Mouse (Mus musculus) left cerebral cortex, postnatal 36 days (tissue): ENCODE data around the gene Olfr748. TPM values are rescaled to one million over a fixed set of nuclear protein-coding genes. Genes with fewer than 3 reads are reported as not detected.
"Not testable (repeated sequence)": the region's sequence is repeated elsewhere in the genome, so short reads cannot be mapped to it uniquely, and the experiment has no call there.

Experiments used
- DNase-seq, 2 experiments: peaks; one replicate each; pipeline ENCODE4 v3.0.0; 2021 to 2022; ENCODE audit warnings: low spot score in 2 of 2, mixed read lengths in 1 of 2
- intact Hi-C: fragments of 180-260 bp; cut with DNase I; formaldehyde crosslinking; loops from one replicate; pipeline ENCODE4 v1.15.1; 2025
- total RNA-seq, 2 experiments: library from RNA; stranded (reverse); gene quantifications; 2 replicates each; pipeline ENCODE4 v1.2.3; 2021

The Olfr748 gene
- total RNA-seq: not detected

GRCm38 (mm10) chr14:50707073-50707472 is at the start of gene Olfr748:
TSS of gene Olfr748 (plus strand) at chr14:50707373.
- DNase-seq: no peak
- intact Hi-C loops: no loop called here

DNA sequence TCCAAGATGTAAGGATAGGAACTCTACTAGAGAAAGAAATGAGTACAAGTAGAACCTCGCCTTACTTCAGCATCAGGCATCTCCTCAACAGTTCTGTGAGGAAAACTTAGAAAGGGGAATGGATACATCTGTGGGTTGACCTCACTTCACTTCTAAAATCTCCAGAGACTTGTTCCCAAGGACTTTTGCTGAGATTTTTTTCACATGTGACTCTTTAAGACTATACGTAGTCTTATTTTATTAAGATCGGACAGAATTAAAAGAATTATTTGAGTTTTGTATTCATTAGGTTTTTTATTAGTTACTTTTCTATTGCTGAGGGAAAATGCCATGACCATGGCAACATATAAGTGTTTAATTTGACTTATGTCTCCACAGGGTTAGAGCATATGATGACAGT is 14.1 kb upstream of the Olfr748 start, which contains the start of gene Olfr747:
Gene Olfr747 (minus strand): TSS at position 101 of the 400 bp plus-strand sequence.
- no peak for DNase-seq
- intact Hi-C loops: no loop called here

- intact Hi-C loops, DNase-seq: not testable (repeated sequence)
Measured at GRCm38 (mm10) chr14:50719875-50720274, 12.7 kb downstream of the Olfr748 start.

DNA sequence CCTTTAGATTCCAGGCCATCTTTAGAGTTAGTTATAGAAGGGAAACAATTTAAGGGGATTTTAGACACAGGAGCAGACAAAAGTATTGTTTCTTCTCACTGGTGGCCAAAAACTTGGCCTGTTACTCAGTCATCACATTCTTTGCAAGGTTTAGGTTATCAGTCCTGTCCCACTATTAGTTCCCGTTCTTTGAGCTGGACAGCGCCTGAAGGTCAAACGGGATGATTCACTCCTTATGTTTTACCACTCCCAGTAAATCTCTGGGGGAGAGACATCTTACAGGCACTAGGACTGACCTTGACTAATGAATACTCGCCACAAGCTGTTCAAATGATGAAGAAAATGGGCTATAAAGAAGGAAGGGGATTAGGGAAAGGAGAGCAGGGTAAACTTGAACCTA is 15.2 kb downstream of the Olfr748 start:
- intact Hi-C loops, DNase-seq: not testable (repeated sequence)

DNA sequence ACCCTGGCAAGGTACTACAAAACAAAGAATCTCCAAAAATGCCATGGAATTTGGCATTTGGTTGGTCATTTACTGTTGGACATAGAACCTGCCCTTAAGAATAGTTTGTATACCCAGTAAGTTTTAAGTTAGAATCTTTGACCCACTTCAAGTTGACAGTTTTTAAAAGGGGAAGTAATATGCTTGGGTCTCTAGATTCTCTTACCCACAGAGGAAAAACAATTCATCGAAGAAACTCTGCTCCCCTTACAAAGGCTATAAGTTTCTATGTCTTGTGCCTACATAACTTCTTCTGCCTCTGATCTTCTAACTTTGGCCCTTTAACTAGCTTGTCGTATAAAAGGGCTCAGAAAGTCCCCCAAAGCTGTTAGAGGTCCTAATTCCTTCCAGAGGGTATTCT is 33.2 kb downstream of the Olfr748 start:
- intact Hi-C loops: no loop called here
- no peak for DNase-seq

- intact Hi-C loops: no loop called here
- DNase-seq: no peak
Measured at GRCm38 (mm10) chr14:50741584-50741983, 34.4 kb downstream of the Olfr748 start.

GRCm38 (mm10) chr14:50744994-50745393 is 37.8 kb downstream of the Olfr748 start, which contains the start of gene Olfr749:
TSS of gene Olfr749 (minus strand) at chr14:50745094.
- intact Hi-C loops: no loop called here
- DNase-seq: no peak

DNA sequence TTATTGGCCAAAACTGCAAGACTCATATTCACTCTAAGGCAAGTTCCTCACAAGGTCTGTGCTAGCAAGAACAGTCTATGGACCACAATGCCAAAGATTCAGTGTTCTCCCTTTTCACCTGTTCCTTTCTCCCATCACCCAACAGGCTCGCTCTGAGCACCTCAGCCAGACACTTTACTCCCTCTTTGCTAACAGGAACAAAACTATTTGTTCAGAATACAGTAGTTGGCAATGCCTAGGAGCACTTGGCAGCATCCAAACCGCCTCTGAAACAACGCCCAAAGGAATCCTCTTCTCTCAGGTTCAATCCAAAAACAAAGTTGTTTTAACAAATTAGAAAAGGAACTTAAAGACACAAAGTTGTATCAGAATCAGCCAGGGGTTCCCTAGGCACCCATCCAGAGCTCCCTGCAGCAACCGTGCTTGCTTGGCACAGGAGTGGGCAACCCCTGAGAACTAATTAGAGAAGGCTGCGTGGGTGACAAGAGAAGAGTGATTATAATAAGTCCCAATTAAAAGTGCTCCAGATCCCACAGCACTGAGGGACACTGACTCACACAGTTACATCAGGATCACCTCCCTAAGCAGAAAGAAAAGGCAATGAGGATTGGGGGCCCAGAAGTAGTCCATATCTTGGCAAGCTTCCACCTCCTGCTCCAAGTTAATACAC is 51.4 kb downstream of the Olfr748 start:
- intact Hi-C loops: no loop called here
- DNase-seq: peak; percentile 15 to 21

Other genes with a start within 250 kb of the Olfr748 start
- gene Olfr741, start 234.6 kb upstream of the Olfr748 start, total RNA-seq: not detected
- gene Olfr742, start 203.8 kb upstream of the Olfr748 start, total RNA-seq: not detected
- gene Olfr743, start 185.5 kb upstream of the Olfr748 start, total RNA-seq: not detected
- gene Olfr744, start 92.5 kb upstream of the Olfr748 start, total RNA-seq: not detected
- gene Olfr745, start 68.0 kb upstream of the Olfr748 start, total RNA-seq: not detected
- gene Olfr746, start 60.3 kb upstream of the Olfr748 start, total RNA-seq: not detected
- gene Olfr747, start 14.2 kb upstream of the Olfr748 start, total RNA-seq: not detected
- not detected for gene Olfr749, start 37.7 kb downstream of the Olfr748 start, total RNA-seq
- 10 to 100 TPM; 55.2 to 67.9 TPM for gene Ttc5, start 78.1 kb downstream of the Olfr748 start, total RNA-seq
- not detected for gene Ccnb1ip1, start 100.4 kb downstream of the Olfr748 start, total RNA-seq
- gene Parp2, start 100.5 kb downstream of the Olfr748 start, total RNA-seq: 10 to 100 TPM; 24.0 to 28.7 TPM
- 1 to 10 TPM; 2.9 to 4.1 TPM for gene Tep1, start 163.2 kb downstream of the Olfr748 start, total RNA-seq
- gene Klhl33, start 190.1 kb downstream of the Olfr748 start, total RNA-seq: 1 to 10 TPM; 3.6 to 4.8 TPM
- gene Osgep, start 217.5 kb downstream of the Olfr748 start, total RNA-seq: 10 to 100 TPM; 32.0 to 35.7 TPM
- 10 to 100 TPM; 52.0 to 58.6 TPM for gene Apex1, start 217.6 kb downstream of the Olfr748 start, total RNA-seq
- gene Pip4p1, start 223.5 kb downstream of the Olfr748 start, total RNA-seq: 100 to 1,000 TPM in 1 of 2 experiments, 10 to 100 TPM in 1; 89.8 to 103 TPM
- 10 to 100 TPM; 10.7 to 11.0 TPM for gene Pnp, start 223.7 kb downstream of the Olfr748 start, total RNA-seq
- 10 to 100 TPM in 1 of 2 experiments, 1 to 10 TPM in 1; 10.0 to 13.0 TPM for gene Gm49342, start 237.1 kb downstream of the Olfr748 start, total RNA-seq
- 1 to 10 TPM; 1.1 to 1.4 TPM for gene Pnp2, start 248.6 kb downstream of the Olfr748 start, total RNA-seq